Mouse (Mus musculus): ENCODE measurements around the gene Gif. TPM values are rescaled to one million over a fixed set of nuclear protein-coding genes. Genes with fewer than 3 reads are reported as not detected.

Gene Gif
- polyA plus RNA-seq, 1 experiment from 2014 or later: not detected

DNA sequence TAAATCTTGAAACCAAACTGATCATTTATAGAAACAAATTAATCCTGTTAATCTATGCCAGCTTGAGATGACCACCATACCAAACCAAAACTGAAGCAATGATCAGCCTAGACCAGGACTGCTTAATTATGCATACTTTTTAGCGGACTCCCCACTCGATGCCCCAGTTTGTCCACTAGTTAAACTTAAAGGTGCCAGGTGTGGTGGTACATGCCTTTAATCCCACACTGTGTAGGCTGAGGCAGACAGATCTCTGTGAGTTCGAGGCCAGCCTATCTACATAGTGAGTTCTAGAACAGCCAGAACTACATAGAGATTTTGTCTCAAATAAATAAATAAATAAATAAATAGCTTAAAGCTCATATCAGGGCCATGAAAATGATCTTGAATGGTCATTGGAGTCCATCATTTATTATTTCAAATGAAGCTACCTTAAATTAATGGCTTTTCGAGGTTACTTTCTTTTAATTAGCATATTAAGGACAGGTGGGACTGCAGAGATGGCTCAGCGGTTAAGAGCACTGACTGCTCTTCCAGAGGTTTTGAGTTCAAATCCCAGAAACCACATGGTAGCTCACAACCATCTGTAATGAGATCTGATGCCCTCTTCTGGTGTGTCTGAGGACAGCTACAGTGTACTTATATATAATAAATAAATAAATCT is 22.0 kb downstream of the Gif start:
- H3K36me3 ChIP-seq: peaks cover 19% of the 10 kb centered on the region
- H3K27ac ChIP-seq (replicated peaks): no peak overlapping the region
- DNase-seq (ENCODE audit: low spot score): no peak
- H3K27me3 ChIP-seq (ENCODE audit: low read depth, poor library complexity, severe bottlenecking): no peaks in the 10 kb centered on the region
- peaks cover 13% of the 10 kb centered on the region for H3K4me1 ChIP-seq
- WGBS: 89% methylated on average over 5 of the region's 5 CpGs
- no peak overlapping the region for H3K4me3 ChIP-seq
- no peaks in the 10 kb centered on the region for H3K9me3 ChIP-seq (replicated peaks)

GRCm38 (mm10) chr19:11770205-11770892 is 23.0 kb downstream of the Gif start, which contains the start of gene Mrpl16:
Gene Mrpl16, plus strand, starts transcription at chr19:11770391.
- Histone ChIP-seq H3K27me3 (ENCODE audit: low read depth, poor library complexity, severe bottlenecking) (no peaks in the 10 kb centered on the region), H3K4me3 (peak within 1 kb of the TSS; percentile 77), H3K36me3 (peaks cover 28% of the 10 kb centered on the region), H3K27ac (replicated peaks) (peak within 1 kb of the TSS; percentile 86), H3K4me1 (peaks cover 13% of the 10 kb centered on the region), H3K9me3 (replicated peaks) (no peaks in the 10 kb centered on the region)
- under 1% methylated on average over 30 of the region's 30 CpGs for WGBS
- peak; percentile 87 for DNase-seq (ENCODE audit: low spot score)

GRCm38 (mm10) chr19:11777191-11777865 is 30.0 kb downstream of the Gif start:
- no peaks in the 10 kb centered on the region for H3K27me3 ChIP-seq (ENCODE audit: low read depth, poor library complexity, severe bottlenecking)
- 62% methylated on average over 7 of the region's 7 CpGs for WGBS
- peak; percentile 50 for DNase-seq (ENCODE audit: low spot score)

DNA sequence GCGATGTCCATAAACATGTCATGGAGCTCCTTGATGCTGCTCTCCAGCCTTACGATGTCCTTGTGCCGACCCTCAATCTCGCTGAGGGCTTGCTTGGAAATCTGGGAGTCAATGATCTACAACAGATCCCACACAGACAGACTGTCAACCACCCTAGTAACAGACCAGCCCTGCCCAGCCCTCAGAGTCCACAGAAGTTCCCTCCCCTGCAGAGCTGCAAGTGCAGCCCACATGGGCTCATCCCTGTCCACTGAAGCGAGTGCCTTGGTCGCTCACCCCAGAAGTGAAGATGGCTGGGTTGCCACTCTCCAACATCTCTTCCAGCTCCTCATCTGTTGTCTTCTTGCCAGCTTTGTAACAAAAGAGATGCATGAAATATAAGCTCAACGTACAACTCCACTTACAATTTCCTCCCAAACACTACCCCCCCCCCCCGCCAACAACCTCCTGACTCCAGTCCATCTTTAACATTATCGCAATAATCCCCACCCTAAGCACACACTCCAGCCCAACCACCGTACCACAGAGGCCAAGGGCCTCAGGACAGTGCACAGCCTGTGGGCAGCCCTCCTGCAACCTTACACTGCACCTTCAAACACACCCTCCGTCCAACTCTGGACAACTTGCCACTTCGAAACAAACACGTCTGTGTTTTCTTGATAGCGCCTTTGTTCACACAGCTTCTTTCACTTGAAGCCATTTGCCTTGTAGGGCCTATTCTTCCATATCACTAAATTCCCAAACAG is 38.2 kb downstream of the Gif start:
- Histone ChIP-seq H3K36me3 (peaks cover 16% of the 10 kb centered on the region), H3K4me1 (no peaks in the 10 kb centered on the region), H3K27ac (replicated peaks) (no peak overlapping the region), H3K9me3 (replicated peaks) (no peaks in the 10 kb centered on the region), H3K4me3 (no peak overlapping the region), H3K27me3 (ENCODE audit: low read depth, poor library complexity, severe bottlenecking) (no peaks in the 10 kb centered on the region)
- 93% methylated on average over 14 of the region's 14 CpGs for WGBS
- DNase-seq (ENCODE audit: low spot score): no peak

More at GRCm38 (mm10) chr19:11777191-11777865, 30.0 kb downstream of the Gif start:
- Histone ChIP-seq H3K27ac (replicated peaks) (no peak overlapping the region), H3K4me3 (no peak overlapping the region), H3K36me3 (peaks cover 47% of the 10 kb centered on the region), H3K4me1 (no peaks in the 10 kb centered on the region), H3K9me3 (replicated peaks) (no peaks in the 10 kb centered on the region)

- Histone ChIP-seq H3K4me3 (no peak overlapping the region), H3K36me3 (peaks cover 11% of the 10 kb centered on the region), H3K4me1 (no peaks in the 10 kb centered on the region), H3K27me3 (ENCODE audit: low read depth, poor library complexity, severe bottlenecking) (no peaks in the 10 kb centered on the region), H3K9me3 (replicated peaks) (no peaks in the 10 kb centered on the region), H3K27ac (replicated peaks) (no peak overlapping the region)
- no peak for DNase-seq (ENCODE audit: low spot score)
- 90% methylated on average over 6 of the region's 6 CpGs for WGBS
These were observed 40.5 kb downstream of the Gif start for GRCm38 (mm10) chr19:11787826-11788225.

GRCm38 (mm10) chr19:11788876-11789275 is 41.5 kb downstream of the Gif start:
- H3K4me3 ChIP-seq: no peak overlapping the region
- DNase-seq (ENCODE audit: low spot score): no peak
- H3K36me3 ChIP-seq: peaks cover 11% of the 10 kb centered on the region
- H3K4me1 ChIP-seq: no peaks in the 10 kb centered on the region
- no peak overlapping the region for H3K27ac ChIP-seq (replicated peaks)
- 94% methylated on average over 6 of the region's 6 CpGs for WGBS
- H3K27me3 ChIP-seq (ENCODE audit: low read depth, poor library complexity, severe bottlenecking): no peaks in the 10 kb centered on the region
- no peaks in the 10 kb centered on the region for H3K9me3 ChIP-seq (replicated peaks)

- WGBS: 80% methylated on average over 5 of the region's 5 CpGs
- H3K27me3 ChIP-seq (ENCODE audit: low read depth, poor library complexity, severe bottlenecking): no peaks in the 10 kb centered on the region
- DNase-seq (ENCODE audit: low spot score): no peak
- no peak overlapping the region for H3K4me3 ChIP-seq
- no peaks in the 10 kb centered on the region for H3K4me1 ChIP-seq
- 0 out of 2 replicates have a peak, but pooled peaks cover 6% of the 10 kb centered on the region for H3K36me3 ChIP-seq
- no peak overlapping the region for H3K27ac ChIP-seq (replicated peaks)
- H3K9me3 ChIP-seq (replicated peaks): no peaks in the 10 kb centered on the region
These were observed 44.5 kb downstream of the Gif start for GRCm38 (mm10) chr19:11791825-11792224.

GRCm38 (mm10) chr19:11793741-11794359 is 46.5 kb downstream of the Gif start:
- 81% methylated on average over 2 of the region's 2 CpGs for WGBS
- H3K4me3 ChIP-seq: no peak overlapping the region
- H3K4me1 ChIP-seq: no peaks in the 10 kb centered on the region
- H3K9me3 ChIP-seq (replicated peaks): no peaks in the 10 kb centered on the region
- H3K36me3 ChIP-seq: 0 out of 2 replicates have a peak, but pooled peaks cover 5% of the 10 kb centered on the region
- DNase-seq (ENCODE audit: low spot score): no peak
- no peaks in the 10 kb centered on the region for H3K27me3 ChIP-seq (ENCODE audit: low read depth, poor library complexity, severe bottlenecking)
- no peak overlapping the region for H3K27ac ChIP-seq (replicated peaks)

- Histone ChIP-seq H3K4me3 (no peak overlapping the region), H3K9me3 (replicated peaks) (no peaks in the 10 kb centered on the region), H3K27ac (replicated peaks) (no peak overlapping the region), H3K36me3 (no peaks in the 10 kb centered on the region), H3K4me1 (no peaks in the 10 kb centered on the region), H3K27me3 (ENCODE audit: low read depth, poor library complexity, severe bottlenecking) (no peaks in the 10 kb centered on the region)
- DNase-seq (ENCODE audit: low spot score): no peak
- 91% methylated on average over 6 of the region's 6 CpGs for WGBS
These were observed 47.1 kb downstream of the Gif start for GRCm38 (mm10) chr19:11794447-11794846.

- H3K4me1 ChIP-seq: no peaks in the 10 kb centered on the region
- no peaks in the 10 kb centered on the region for H3K27me3 ChIP-seq (ENCODE audit: low read depth, poor library complexity, severe bottlenecking)
- no peak for DNase-seq (ENCODE audit: low spot score)
- 83% methylated on average over 8 of the region's 8 CpGs for WGBS
- no peaks in the 10 kb centered on the region for H3K36me3 ChIP-seq
- no peak overlapping the region for H3K27ac ChIP-seq (replicated peaks)
- no peak overlapping the region for H3K4me3 ChIP-seq
- peaks cover 3% of the 10 kb centered on the region; the same call in 1 of the 2 replicates for H3K9me3 ChIP-seq (replicated peaks)
These were observed 53.4 kb downstream of the Gif start for GRCm38 (mm10) chr19:11800531-11801315.

GRCm38 (mm10) chr19:11804423-11804822 is 57.1 kb downstream of the Gif start:
- no peak for DNase-seq (ENCODE audit: low spot score)
- Histone ChIP-seq H3K27ac (replicated peaks) (no peak overlapping the region), H3K4me1 (peaks cover 7% of the 10 kb centered on the region; the same call in 1 of the 2 replicates), H3K4me3 (no peak overlapping the region), H3K9me3 (replicated peaks) (peaks cover 3% of the 10 kb centered on the region; the same call in 1 of the 2 replicates), H3K36me3 (no peaks in the 10 kb centered on the region), H3K27me3 (ENCODE audit: low read depth, poor library complexity, severe bottlenecking) (no peaks in the 10 kb centered on the region)
- WGBS: 78% methylated on average over 1 of the region's 1 CpGs
